Mouse (Mus musculus): ENCODE data around the gene Nsf.
"Not testable (repeated sequence)": the region's sequence is repeated elsewhere in the genome, so short reads cannot be mapped to it uniquely, and the experiment has no call there.

The Nsf gene

GRCm38 (mm10) chr11:103892831-103893230 lies 61.0 kb downstream of the Nsf start:
- DNase-seq (ENCODE audit: low spot score), result no peak

GRCm38 (mm10) chr11:103891781-103892180 lies 62.1 kb downstream of the Nsf start:
- no peak for DNase-seq (ENCODE audit: low spot score)

GRCm38 (mm10) chr11:103890337-103891186 lies 63.3 kb downstream of the Nsf start:
- peak; percentile 24 for DNase-seq (ENCODE audit: low spot score)

- no peak for DNase-seq (ENCODE audit: low spot score)
Measured at GRCm38 (mm10) chr11:103887724-103888410, 66.0 kb downstream of the Nsf start.

- DNase-seq (ENCODE audit: low spot score), result peak; percentile 84
Measured at GRCm38 (mm10) chr11:103884749-103885383, 69.0 kb downstream of the Nsf start.

GRCm38 (mm10) chr11:103883793-103884192 lies 70.1 kb downstream of the Nsf start:
- DNase-seq (ENCODE audit: low spot score), result no peak

- not testable (repeated sequence) for DNase-seq (ENCODE audit: low spot score)
Measured at GRCm38 (mm10) chr11:103879476-103879875, 74.4 kb downstream of the Nsf start.

- DNase-seq (ENCODE audit: low spot score), result no peak
Measured at GRCm38 (mm10) chr11:103878441-103878840, 75.4 kb downstream of the Nsf start.

GRCm38 (mm10) chr11:103870352-103870751 lies 83.5 kb downstream of the Nsf start:
- DNase-seq (ENCODE audit: low spot score), result no peak

- DNase-seq (ENCODE audit: low spot score), result peak; percentile 34
Measured at GRCm38 (mm10) chr11:103867702-103868101, 86.2 kb downstream of the Nsf start.

- no peak for DNase-seq (ENCODE audit: low spot score)
Measured at GRCm38 (mm10) chr11:103865346-103865745, 88.5 kb downstream of the Nsf start.

- no peak for DNase-seq (ENCODE audit: low spot score)
Measured at GRCm38 (mm10) chr11:103864486-103864885, 89.4 kb downstream of the Nsf start.

- DNase-seq (ENCODE audit: low spot score), result no peak
Measured at GRCm38 (mm10) chr11:103862951-103863350, 90.9 kb downstream of the Nsf start.

- no peak for DNase-seq (ENCODE audit: low spot score)
Measured at GRCm38 (mm10) chr11:103859933-103860610, 93.8 kb downstream of the Nsf start.

GRCm38 (mm10) chr11:103858760-103859159 lies 95.1 kb downstream of the Nsf start:
- no peak for DNase-seq (ENCODE audit: low spot score)

- no peak for DNase-seq (ENCODE audit: low spot score)
Measured at GRCm38 (mm10) chr11:103856641-103857040, 97.2 kb downstream of the Nsf start.

- no peak for DNase-seq (ENCODE audit: low spot score)
Measured at GRCm38 (mm10) chr11:103854294-103854693, 99.6 kb downstream of the Nsf start.

GRCm38 (mm10) chr11:103853284-103853920 lies 100.5 kb downstream of the Nsf start:
- DNase-seq (ENCODE audit: low spot score), result no peak

GRCm38 (mm10) chr11:103852590-103853283 lies 101.1 kb downstream of the Nsf start:
- no peak for DNase-seq (ENCODE audit: low spot score)

GRCm38 (mm10) chr11:103848287-103848686 lies 105.6 kb downstream of the Nsf start:
- DNase-seq (ENCODE audit: low spot score), result no peak

GRCm38 (mm10) chr11:103840834-103841233 lies 113.0 kb downstream of the Nsf start:
- peak; percentile 85 for DNase-seq (ENCODE audit: low spot score)

Data from embryo, embryonic 10 days (tissue).